Mouse (Mus musculus) layer of hippocampus, postnatal 14 days (tissue): ENCODE measurements at regions not wholly inside any gene's neighbourhood (a gene's known extent, or its start where the extent isn't known, plus 50 kb on each side); places are given as distances from the start of the nearest gene placed in this dataset.

Experiments used
- DNase-seq, 2 experiments: peaks; one replicate each; pipeline ENCODE4 v3.0.0; 2021 to 2022; ENCODE audit warnings: low spot score in 2 of 2, mixed read lengths in 1 of 2

- DNase-seq = no peak
Observed at GRCm38 (mm10) chr4:93935692-93936091, 600.4 kb upstream of the Tusc1 start.

DNA sequence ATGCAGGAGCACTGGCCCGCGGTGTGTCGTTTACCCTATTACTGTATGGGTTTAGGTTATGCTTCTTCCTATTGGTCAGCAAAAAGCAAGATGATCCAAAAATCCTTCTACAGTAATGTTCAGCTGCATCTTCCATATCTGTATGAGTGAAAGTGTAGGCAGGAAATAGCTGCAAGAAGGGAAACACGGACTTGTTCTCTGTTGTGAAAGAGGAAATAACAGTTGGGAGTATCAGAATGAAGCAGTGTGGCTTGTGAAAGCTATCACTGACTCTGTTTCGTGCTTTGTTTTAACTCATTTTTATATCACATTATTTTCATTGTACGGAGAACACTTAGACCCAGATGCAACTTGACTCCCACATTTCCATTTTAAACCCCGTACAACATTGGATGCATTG, 591.8 kb upstream of the Tusc1 start:
- DNase-seq = no peak

DNA sequence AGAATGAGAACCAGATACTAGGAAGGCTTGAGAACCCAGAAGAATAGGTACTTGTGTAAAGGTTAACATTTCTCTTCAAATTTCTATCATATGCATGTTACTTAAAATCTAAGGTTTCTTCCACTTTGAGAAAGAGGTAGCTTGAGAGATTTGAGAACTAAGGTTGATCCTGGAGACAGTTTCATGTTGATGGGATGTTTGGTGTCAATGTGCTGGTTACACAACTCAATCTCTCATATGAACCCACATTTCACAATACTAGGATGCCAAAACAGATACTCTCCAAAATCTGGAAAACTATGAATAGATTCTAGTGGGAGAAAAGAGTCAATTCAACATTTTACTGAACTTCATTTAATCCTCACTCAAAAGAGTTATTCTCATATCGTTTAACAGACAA, 589.1 kb upstream of the Tusc1 start:
- DNase-seq = no peak

DNA sequence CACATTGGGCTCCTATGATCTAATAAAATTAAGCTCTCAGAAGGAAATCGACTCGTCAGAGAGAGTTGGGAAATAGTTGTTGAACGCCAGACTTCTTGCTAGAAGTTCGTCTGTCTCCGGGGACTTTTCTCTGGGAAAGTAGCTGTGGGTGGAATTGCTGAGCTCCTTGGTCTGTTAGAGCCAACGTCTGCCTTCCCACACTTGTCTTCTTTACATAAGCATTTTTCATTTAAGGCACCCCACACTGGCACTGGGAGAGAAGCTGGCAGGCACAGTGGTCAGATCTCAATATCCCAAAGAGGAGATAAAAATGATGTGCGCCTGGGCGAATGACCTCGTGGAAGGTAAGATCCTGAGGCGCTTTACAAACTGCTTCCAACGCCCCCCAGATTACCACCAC, 551.3 kb upstream of the Tusc1 start:
- peak; percentile 2 to 26 for DNase-seq

GRCm38 (mm10) chr4:93881318-93881717, 546.0 kb upstream of the Tusc1 start:
- no peak for DNase-seq

- peak in 1 of 2 experiments; percentile 5 for DNase-seq
Observed at GRCm38 (mm10) chr4:93879351-93879872, 544.1 kb upstream of the Tusc1 start.

DNA sequence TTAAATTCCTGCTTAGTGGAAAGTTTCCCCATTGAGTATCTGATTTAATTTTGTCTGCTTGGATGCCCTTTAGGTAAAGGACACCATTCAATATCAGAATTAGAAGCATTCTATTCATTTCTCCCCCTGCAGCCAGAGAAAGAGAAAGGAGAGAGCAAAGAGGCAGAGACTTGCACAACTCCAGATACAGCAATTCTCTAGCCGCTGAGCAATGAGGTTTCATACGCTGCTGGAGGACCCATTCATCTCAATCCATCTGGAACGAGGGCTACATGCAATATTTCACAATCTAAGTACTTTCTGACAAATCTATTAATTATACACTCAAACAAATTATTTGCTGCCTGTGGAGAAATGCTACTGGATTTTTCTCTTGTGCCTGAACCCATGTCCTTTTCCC, 538.0 kb upstream of the Tusc1 start:
- DNase-seq = no peak

- DNase-seq = no peak
Observed at GRCm38 (mm10) chr4:93853451-93853850, 518.1 kb upstream of the Tusc1 start.

DNA sequence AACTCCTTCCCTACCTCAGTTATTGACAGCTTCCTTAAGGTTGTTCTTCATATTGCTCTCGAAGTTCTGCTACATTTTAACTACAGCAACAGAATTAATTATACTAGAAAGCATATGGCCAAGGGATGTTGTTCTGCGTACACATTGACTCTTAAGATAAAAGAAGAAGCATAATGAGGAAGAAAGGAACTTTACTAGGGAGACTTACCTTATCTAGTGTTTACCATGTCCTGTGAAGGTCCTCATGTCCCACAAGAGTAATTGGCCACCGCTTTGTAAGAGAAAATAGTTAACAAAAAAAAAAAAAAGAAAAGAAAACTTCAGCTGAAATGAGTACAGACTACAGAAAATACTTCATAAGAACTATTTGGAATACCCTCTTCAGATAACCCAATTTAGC, 513.9 kb upstream of the Tusc1 start:
- DNase-seq = no peak

DNA sequence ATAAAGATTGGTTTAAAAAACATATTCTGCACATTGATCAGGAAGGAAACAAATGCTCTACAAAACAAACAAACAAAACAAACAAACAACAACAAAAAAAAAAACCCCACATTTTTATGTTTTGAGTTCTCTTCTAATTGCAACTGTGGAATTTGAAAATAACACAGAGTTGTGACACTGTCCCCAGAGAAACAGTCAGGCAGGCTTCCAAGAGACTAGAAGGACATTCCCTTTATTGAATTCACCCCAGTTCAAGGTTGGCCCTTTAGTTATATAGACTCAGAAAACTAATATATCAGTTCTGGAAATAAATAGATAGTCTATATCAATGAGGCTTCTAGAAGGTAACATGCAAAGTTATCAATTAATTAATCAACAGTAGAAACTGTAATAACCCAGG, 495.4 kb upstream of the Tusc1 start:
- DNase-seq = no peak

DNA sequence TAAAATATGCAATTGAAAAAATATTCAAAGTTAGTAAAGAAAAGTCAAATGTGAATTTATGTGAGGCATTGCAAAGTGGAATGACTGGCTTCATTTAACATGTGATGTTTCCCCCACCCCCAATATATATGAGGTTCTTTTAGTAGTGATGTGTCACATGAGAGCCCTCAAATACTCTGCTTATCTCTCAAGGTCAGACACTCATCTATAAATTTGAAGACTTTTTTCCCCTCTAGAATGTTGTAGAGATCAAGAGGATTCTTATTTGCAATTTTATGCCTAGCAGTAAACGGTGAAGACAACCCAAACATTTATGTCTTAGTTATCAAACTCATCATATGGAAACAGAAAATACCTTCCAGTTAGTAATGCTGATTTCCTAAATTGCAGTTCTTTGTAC, 457.8 kb upstream of the Tusc1 start:
- no peak for DNase-seq

DNA sequence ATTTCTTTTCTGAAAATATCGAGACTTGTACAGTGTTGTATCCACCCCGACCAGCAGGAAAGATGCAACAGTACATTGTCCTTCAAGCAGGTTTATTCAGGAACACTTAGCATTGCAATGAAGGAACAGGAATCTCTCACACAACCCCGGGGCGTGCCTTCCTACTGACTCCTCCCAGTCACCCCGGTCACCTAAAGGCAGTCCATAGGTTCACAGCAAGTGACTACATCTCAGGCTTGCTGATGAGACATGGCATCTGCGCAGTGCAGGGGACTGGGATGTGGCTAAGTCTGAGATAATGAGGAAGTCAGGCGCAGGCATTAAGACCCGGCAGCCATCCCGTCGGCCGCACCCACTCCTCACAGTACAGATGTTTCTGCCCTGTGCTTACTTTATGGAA, 454.8 kb upstream of the Tusc1 start:
- DNase-seq = no peak

DNA sequence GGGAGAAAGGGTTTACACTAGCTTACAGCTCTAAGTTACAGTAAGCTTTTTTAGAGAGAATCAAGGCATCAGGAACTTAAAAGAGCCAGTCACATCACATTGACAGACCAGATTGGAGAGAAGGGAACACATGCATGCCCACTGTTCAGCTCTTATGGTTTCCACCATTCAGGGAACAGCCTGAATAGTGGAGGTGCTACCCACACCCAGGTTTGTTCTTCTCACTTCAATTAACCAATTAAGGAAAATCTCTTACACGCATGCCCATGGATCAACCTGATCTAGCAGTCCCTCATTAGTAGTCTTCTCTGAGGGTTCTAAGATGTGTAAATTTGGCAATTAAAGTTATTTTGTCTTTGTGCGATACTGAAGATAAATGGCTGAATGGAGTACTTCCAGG, 419.2 kb upstream of the Tusc1 start:
- no peak for DNase-seq

GRCm38 (mm10) chr4:93746326-93746725, 411.0 kb upstream of the Tusc1 start:
- no peak for DNase-seq

DNA sequence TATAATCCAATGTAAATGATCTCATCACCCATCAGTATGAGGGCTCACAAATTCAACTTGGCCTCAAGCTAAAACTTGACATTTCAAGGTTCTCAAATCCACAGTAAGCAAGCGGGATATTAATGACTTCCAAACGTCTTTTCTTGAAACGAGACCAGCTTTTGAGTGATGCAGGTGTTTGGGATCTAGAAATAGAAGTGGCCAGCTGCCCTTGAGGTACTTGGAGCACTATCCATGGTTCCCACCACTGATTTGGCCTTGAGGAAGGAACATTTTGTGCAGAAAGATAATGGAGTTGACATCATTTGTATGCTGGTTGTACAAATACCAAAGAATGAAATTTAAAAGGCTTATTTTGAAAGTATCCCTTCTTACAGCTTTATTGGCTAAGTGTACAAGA, 378.4 kb upstream of the Tusc1 start:
- DNase-seq = peak in 1 of 2 experiments; percentile 1

DNA sequence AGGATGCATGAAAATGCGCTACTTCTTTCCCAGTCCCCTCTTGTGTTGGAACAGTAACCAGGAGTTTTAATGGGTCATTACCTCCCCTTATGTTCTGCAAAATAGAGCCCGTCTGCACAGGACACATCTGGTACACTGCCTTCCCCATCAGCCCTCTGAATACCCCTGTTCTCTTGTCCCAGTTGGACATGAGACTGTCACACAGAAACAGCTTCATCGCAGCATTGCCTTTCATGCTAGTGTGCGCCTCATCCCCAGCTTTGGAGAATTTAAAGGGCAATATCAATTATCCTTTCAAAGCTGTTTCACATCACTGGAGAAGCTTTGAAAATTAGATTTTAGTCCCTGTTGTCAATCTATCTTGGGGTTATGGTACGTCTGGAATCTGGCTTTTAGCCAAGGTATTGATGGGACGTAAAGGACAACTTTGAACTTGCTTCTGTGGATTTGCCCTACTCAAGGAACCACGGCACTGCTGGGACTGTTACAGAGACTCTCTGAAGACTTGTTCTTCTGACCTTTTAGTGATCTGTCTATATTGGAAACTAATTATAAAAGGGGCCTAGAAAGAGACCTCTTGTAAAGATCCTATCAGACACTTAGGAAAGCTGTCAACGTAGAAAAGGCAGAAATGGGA, 341.2 kb upstream of the Tusc1 start:
- no peak for DNase-seq

DNA sequence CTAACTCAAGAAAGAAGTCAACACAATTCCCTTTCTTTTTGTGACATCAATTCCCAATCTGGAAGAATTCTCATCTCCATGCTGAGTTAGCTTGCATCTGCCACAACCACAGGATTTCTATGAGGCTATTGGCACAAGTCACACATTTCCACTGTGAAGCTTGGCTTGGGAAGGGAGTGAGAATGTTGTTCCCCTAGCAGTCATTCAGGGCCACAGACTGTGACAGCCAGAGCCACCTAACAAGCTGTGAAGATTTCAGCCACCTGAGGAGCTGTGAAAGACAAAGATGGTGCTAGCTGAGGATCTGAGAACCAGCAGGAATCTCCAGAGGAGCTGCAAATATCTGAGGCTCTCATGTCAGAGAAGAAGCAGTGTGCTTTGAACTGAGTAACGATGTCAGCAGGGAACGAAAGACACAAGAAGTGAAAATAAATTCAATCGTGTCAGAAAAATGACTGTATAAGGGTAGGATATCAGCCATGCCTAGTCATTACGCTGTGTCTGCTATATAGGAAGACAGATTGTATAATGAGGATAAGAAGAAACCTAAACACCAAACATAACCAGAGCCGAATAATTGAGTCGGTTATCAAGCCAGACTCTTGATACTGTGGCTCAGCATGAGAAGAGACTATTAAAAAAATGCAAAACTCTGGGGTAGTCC, 340.6 kb upstream of the Tusc1 start:
- peak; percentile 7 to 18 for DNase-seq

GRCm38 (mm10) chr4:93669050-93669449, 333.7 kb upstream of the Tusc1 start:
- no peak for DNase-seq

DNA sequence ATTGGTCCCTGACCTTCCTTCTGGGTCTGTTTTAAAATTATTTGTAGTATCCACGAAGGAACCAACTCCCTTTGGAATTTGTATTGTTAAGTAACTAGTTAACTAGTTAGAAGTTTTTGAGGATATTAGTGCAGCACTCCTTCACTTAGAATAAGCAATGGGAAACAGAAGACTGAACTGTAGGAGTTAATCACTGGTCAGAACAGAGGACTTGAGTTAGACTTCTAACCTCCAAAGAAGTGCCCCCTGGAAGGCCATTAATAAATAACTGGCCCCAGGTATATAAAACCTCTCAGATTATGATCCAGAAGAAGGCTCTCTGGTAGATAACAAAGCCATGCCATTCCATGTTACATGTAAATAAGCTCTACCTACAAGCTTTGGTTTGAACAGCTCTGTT, 329.0 kb upstream of the Tusc1 start:
- no peak for DNase-seq

GRCm38 (mm10) chr4:93638207-93638606, 302.9 kb upstream of the Tusc1 start:
- DNase-seq = no peak

DNA sequence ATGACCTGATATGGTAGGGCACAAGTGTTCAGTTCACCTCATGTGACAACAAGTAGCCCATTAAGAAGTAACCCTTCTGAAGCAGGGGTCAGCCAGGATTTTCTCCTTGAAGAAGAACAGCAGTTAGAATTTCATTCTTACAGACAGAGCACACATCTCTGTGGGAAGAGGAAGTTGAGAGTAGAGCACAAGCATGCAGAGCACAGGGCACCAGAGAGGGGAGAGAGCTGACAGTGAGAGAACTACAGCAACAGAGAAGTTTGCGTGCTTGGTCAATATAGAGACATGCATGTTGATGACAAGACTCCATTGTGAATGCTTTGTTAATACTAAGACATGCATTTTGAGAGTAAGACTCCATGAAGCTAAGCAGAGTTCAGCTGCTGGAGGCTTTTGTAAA, 263.2 kb upstream of the Tusc1 start:
- DNase-seq = no peak

DNA sequence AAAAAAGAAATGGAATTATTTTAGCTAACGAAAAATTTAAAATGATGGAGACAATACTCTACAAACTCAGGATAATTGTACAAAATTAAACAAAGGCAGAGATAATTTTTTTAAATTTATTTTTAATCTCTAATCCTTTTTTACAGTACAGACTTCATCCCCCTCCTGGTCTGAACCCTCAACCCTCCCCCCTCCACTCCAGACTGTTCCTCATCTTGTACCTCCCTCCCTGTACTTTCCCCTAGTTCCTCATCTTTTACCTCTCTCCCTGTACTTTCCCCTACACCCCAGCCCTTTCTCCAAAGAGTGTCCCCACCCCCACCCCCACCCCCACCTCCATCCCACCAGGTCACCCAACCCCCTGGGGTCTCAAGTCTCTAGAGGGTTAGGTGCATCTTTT, 249.0 kb upstream of the Tusc1 start:
- no peak for DNase-seq

DNA sequence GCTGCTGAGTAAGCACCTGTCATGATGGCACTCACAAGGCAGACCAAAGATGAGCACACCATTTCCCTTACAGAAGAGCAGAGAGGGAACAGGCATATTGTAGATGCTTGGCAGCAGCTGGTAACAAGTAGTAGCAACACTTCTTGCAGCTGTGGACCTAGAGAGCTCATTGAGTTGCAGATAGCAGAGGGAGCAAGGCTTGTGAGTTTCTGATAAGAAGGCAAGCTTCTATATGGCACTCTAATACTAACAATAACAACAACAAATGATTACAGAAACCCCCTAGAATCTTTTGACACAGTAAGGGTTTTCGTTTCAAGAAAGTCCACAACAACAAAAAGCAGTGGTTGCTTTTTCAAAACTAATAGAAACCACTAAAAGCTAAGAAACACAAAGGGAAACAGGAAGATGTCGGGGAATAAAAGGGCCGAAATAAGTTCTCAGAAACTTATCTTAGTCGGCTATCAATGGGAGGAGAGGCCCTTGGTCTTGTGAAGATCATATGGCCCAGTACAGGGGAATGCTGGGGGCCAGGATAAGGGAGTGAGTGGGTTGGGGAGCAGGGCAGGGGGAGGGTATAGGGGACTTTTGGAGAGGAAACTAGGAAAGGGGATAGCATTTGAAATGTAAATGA, 248.5 kb upstream of the Tusc1 start:
- no peak for DNase-seq
